Mouse (Mus musculus) cerebellum, adult 2 months (tissue): ENCODE measurements around the gene Dcaf11. TPM values are rescaled to one million over a fixed set of nuclear protein-coding genes. Genes with fewer than 3 reads are reported as not detected.

ENCODE experiments used
- DNase-seq, 2 experiments: peaks; one replicate each; pipeline ENCODE4 v3.0.0; 2021
- H3K27ac ChIP-seq: fragments of 200-500 bp; 2 replicates; pipeline ENCODE4 v1.5.1; 2012; ENCODE audit warnings: low read length, control low read depth, inconsistent platforms; ENCODE audit not compliant: insufficient read depth
- H3K27me3 ChIP-seq: fragments of 200-500 bp; 2 replicates; pipeline ENCODE4 v1.6.1; 2012; ENCODE audit warnings: inconsistent platforms, mild to moderate bottlenecking, low read length, moderate library complexity; ENCODE audit not compliant: control insufficient read depth, insufficient read depth
- H3K4me1 ChIP-seq: fragments of 200-500 bp; 2 replicates; pipeline ENCODE4 v1.6.1; 2011; ENCODE audit warnings: low read length; ENCODE audit not compliant: control insufficient read depth, insufficient read depth
- H3K4me3 ChIP-seq: fragments of 200-500 bp; replicated peaks from 2 replicates; pipeline ENCODE3; 2011; ENCODE audit warnings: mild to moderate bottlenecking, low read depth, low read length, control low read depth; ENCODE audit not compliant: insufficient read depth
- CTCF ChIP-seq: fragments of 200-500 bp; IDR thresholded peaks from 2 replicates; pipeline ENCODE4 v1.5.1; 2011; ENCODE audit warnings: low read depth, mild to moderate bottlenecking, control low read depth, low read length, moderate library complexity, borderline replicate concordance; ENCODE audit not compliant: insufficient read depth
- POLR2A ChIP-seq: fragments of 200-500 bp; IDR thresholded peaks from 2 replicates; pipeline ENCODE4 v1.6.1; 2011; ENCODE audit warnings: low read length, control low read depth, borderline replicate concordance; ENCODE audit not compliant: insufficient read depth
- WGBS: fragments of 180-500 bp; shearing (Covaris S2); methylation state at CpG from one replicate; pipeline ENCODE4 v1.1.7; 2018; 5-methylcytosine and 5-hydroxymethylcytosine counted together
- polyA plus RNA-seq: library from polyadenylated mRNA; depleted of rRNA; stranded (reverse); fragments of >200 nt; gene quantifications from 2 replicates; pipeline ENCODE4 v1.2.3, GENCODE M21; 2012

Gene Dcaf11
- polyA plus RNA-seq, 1 experiment: 115 TPM

DNA sequence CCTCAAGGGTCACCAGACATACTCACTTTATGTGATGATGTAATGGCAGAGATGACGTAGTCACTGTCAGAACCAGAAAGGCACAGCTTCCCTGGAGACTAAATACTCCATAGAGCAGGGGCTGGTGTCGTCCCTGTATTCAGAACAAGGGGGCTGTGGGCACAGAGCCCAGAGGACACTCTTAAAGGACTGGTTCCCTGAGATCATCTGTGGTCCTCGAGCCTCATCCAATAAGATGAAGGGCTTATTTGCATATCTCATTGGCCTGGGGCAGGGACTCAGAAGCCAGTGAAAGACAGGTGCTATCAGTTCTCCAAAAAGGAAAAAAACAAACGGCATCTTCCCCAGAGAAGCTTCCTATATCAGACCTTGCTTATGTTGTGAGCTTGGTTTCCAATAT, 35.7 kb upstream of the Dcaf11 start:
- Histone ChIP-seq H3K27me3 (no peaks in the 10 kb centered on the region), H3K27ac (no peak overlapping the region), H3K4me1 (peaks cover under 1% of the 10 kb centered on the region; the same call in 1 of the 2 replicates), H3K4me3 (no peak overlapping the region)
- TF ChIP-seq CTCF (no peak), POLR2A (no peak)
- DNase-seq: no peak
- 49% methylated on average over 4 of the region's 4 CpGs for WGBS

DNA sequence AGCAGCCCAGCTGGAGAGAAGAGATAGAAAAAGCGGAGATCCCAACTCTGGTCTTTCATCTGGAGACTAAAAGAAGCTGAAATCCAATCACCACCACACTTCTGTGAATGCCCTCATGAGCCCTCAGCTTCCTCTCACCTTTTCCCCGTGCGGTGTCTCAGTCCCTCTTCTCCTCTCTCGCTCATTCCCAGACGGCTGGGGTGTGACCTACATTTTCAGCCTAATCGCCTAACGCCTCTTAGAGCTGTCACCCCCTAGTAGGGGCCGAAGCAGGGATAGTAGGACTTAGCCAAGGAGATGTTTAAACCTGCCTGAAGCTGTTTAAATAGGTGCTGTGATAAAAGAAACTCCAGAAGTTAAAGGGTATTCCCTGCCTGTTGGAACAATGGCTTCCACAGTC, 35.0 kb upstream of the Dcaf11 start, which contains the start of gene Nrl:
Gene Nrl, minus strand, starts transcription at position 197 of the 400 bp plus-strand sequence.
- Histone ChIP-seq H3K27ac (no peak within 1 kb of the TSS), H3K4me3 (no peak within 1 kb of the TSS), H3K4me1 (no peaks in the 10 kb centered on the region; the same call in 1 of the 2 replicates), H3K27me3 (no peaks in the 10 kb centered on the region)
- no peak for TF ChIP-seq CTCF
- no peak for TF ChIP-seq POLR2A
- no peak for DNase-seq
- WGBS: 51% methylated on average over 8 of the region's 8 CpGs

DNA sequence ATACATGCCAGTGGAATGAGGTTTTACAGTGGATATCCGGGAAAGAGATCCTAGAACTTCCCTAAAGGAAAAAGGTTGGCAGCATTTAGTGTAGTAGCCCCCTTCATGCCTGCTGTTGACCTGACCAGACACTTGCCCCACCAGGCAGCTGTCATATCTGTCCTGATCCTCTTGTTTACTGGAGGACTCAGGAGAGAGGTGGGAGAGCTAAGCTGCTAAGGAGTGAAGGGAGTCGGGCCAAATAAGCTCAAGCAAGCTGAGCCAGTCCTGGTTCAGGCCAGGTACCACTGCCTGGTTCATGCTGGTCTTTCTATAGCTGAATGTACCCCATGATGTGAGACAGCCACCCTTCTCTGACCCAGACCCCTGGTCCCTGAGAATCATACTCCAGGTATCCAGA, 33.1 kb upstream of the Dcaf11 start:
- H3K27ac ChIP-seq: no peak overlapping the region
- no peak for DNase-seq
- H3K4me1 ChIP-seq: no peaks in the 10 kb centered on the region
- H3K27me3 ChIP-seq: no peaks in the 10 kb centered on the region
- TF ChIP-seq CTCF (no peak), POLR2A (no peak)
- no peak overlapping the region for H3K4me3 ChIP-seq
- 77% methylated on average over 2 of the region's 2 CpGs for WGBS

DNA sequence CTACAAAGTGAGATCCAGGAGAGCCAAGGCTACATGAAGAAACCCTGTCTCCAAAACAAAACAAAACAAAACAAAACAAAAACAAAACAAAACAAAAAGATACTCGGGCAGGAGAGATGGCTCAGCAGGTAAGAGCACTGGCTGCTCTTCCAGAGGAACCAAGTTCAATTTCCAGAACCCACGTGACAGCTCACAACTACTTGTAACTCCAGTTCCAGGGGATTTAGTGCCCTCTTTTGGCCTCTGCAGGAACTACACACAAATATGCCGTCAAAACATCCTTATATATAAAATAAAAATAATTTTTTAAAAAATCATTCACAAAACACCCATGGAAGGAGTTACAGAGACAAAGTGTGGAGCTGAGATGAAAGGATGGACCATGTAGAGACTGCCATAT, 31.9 kb upstream of the Dcaf11 start:
- Histone ChIP-seq H3K4me3 (no peak overlapping the region), H3K4me1 (no peaks in the 10 kb centered on the region), H3K27me3 (no peaks in the 10 kb centered on the region), H3K27ac (no peak overlapping the region)
- DNase-seq: no peak
- WGBS: 7% methylated on average over 3 of the region's 3 CpGs
- peak; percentile 38; the same call in 1 of the 2 replicates for TF ChIP-seq CTCF
- TF ChIP-seq POLR2A: no peak

DNA sequence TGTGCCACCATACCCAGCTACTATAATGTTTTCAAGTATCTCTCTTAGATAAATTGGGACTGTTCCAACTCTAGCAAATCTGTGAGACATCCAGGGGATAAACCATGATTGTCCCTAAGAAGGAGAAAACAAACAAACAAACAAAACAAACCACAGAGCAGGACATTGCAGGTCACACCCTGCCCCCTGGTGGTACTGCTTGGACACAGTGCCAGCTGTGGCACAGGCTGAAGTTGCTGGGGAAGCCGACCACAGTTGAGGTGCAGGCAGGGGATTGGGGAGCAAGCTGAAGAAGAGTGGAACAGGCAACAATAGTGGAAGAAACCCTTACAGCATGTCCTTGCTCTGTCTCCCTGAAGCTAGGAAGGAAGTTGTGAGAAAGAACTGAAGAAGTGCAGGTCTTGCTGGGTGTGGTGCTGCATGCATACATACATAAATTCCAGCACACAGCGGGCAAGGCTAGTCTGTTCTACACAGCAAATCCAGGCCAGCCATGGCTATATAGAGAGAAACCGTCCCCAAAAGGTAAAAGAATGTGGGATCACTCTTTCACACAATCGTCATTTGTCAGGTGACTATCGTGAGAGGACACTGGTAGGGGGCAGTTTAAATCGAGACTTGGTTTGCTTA, 23.6 kb upstream of the Dcaf11 start:
- WGBS: 60% methylated on average over 6 of the region's 6 CpGs
- Histone ChIP-seq H3K27me3 (no peaks in the 10 kb centered on the region), H3K4me1 (no peaks in the 10 kb centered on the region), H3K27ac (no peak overlapping the region), H3K4me3 (no peak overlapping the region)
- DNase-seq: no peak
- TF ChIP-seq POLR2A (no peak), CTCF (peak; percentile 69)

DNA sequence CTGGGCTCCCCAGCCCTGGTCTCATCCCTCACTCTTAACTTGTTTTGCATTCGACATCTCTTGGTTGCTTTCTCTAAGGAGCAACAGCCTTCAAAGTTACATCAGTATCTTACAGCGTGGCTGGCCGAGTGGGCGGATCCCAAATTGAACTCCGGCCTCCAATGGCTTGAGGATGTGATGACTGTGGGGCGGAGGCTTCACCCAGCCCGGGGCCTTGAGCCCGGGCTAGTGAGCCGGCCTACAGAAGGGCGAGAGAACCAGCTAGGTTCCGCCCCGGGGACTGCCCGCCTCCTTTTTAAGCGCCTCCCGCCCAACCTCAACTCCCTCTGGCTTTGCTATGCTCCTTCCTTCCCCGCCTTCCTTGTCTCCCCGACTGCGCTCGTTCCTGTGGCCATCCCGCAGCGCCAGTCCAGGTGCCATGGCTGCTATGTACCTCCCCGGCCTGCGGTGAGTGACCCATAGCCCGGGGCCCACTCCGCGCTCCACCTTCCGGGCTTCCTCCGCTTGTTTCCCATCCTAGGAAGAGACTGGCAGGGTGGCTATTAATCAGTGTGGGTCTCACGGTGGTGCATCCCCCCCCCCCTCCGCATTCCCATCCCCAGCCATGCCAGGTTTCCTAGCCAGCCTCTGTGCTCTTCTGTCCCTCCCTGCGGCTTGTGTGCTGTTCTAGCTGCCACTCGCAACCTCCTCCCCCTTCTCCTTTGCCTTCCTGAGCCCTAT, 19.6 kb upstream of the Dcaf11 start, which contains the start of gene Pck2:
Gene Pck2, plus strand, starts transcription at position 200 of the 720 bp plus-strand sequence.
- Histone ChIP-seq H3K27me3 (no peaks in the 10 kb centered on the region), H3K4me1 (peaks cover 21% of the 10 kb centered on the region), H3K4me3 (peak within 1 kb of the TSS; percentile 79), H3K27ac (peak within 1 kb of the TSS; percentile 93)
- WGBS: under 1% methylated on average over 32 of the region's 32 CpGs
- DNase-seq: peak; percentile 89 to 91
- peak; percentile 68 for TF ChIP-seq POLR2A
- no peak for TF ChIP-seq CTCF

DNA sequence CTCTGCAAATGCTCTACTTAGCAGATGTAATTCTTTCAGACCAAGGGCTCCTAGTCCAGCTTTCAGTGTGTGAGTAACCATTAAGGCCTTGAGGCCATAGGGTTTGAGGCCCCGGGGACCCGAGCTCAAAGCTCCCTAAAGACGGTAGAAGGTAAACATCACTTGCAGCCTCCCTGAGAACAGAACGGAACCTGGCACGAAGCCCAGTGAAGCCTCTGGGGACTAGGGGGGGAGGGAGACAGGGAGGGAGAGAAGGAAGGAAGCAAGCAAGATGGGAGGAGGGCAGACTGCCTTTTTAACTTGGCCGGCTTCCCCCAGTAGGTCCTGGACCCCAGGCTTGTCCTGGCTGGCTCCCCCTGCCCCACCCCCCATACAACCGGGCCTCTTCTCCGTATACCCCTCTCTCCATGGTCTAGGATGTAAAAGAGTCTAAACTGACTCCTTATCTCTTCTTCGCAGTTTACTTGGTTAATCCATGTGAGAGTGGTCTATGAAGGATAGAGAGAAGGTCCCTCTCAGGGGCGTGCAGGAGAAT, 19.0 kb upstream of the Dcaf11 start:
- peaks cover 21% of the 10 kb centered on the region for H3K4me1 ChIP-seq
- 2% methylated on average over 10 of the region's 10 CpGs for WGBS
- H3K27me3 ChIP-seq: no peaks in the 10 kb centered on the region
- H3K27ac ChIP-seq: peak overlapping the region; percentile 93
- H3K4me3 ChIP-seq: peak overlapping the region; percentile 79
- TF ChIP-seq POLR2A: no peak
- TF ChIP-seq CTCF: no peak
- peak; percentile 80 to 85 for DNase-seq
